Mouse (Mus musculus): Measurements from ENCODE around the gene Bglap2.

Bglap2 gene

GRCm38 (mm10) chr3:88339006-88339405, 39.5 kb downstream of the Bglap2 start:
- no peak for DNase-seq (ENCODE audit: low read depth)

- DNase-seq (ENCODE audit: low read depth): peak; percentile 54
Observed at GRCm38 (mm10) chr3:88338316-88338715, 40.2 kb downstream of the Bglap2 start.

- no peak for DNase-seq (ENCODE audit: low read depth)
Observed at GRCm38 (mm10) chr3:88337367-88338020, 41.0 kb downstream of the Bglap2 start.

GRCm38 (mm10) chr3:88336058-88337013, 42.2 kb downstream of the Bglap2 start, which contains the start of the genes Tmem79 and Smg5:
Gene Tmem79 (minus strand): TSS chr3:88336148.
Gene Smg5 (plus strand): TSS chr3:88336260.
- DNase-seq (ENCODE audit: low read depth): peak; percentile 89

- DNase-seq (ENCODE audit: low read depth): peak; percentile 50
Observed at GRCm38 (mm10) chr3:88335436-88336053, 43.0 kb downstream of the Bglap2 start.

- no peak for DNase-seq (ENCODE audit: low read depth)
Observed at GRCm38 (mm10) chr3:88334902-88335435, 43.5 kb downstream of the Bglap2 start.

GRCm38 (mm10) chr3:88334029-88334658, 44.4 kb downstream of the Bglap2 start:
- DNase-seq (ENCODE audit: low read depth): no peak

GRCm38 (mm10) chr3:88331282-88331681, 47.2 kb downstream of the Bglap2 start:
- peak; percentile 70 for DNase-seq (ENCODE audit: low read depth)

- DNase-seq (ENCODE audit: low read depth): no peak
Observed at GRCm38 (mm10) chr3:88328956-88329355, 49.5 kb downstream of the Bglap2 start.

Data from c-Kit-positive CD71-positive TER-119-negative erythroid progenitor cells, embryonic 14.5 days (primary cell).